Mouse (Mus musculus) hindbrain, embryonic 15.5 days (tissue): Measurements from ENCODE around the gene Fam241b. TPM values are rescaled to one million over a fixed set of nuclear protein-coding genes. Genes with fewer than 3 reads are reported as not detected.

Experiments used
- ATAC-seq: fragments of 200-750 bp; cut with Nextera tagmentation; 2 replicates; pipeline ENCODE4 v1.8.0; 2017; ENCODE audit warnings: low read depth, moderate number of reproducible peaks, moderate TSS enrichment; ENCODE audit not compliant: low FRiP score
- H3K27ac ChIP-seq: fragments of 300-500 bp; sonication (generic); replicated peaks from 2 replicates; pipeline ENCODE4 v1.5.1; 2015; ENCODE audit warnings: mild to moderate bottlenecking, inconsistent platforms
- H3K27me3 ChIP-seq: fragments of 300-500 bp; sonication (generic); 2 replicates; pipeline ENCODE4 v1.6.1; 2015; ENCODE audit warnings: control low read depth, inconsistent platforms
- H3K36me3 ChIP-seq: fragments of 300-500 bp; sonication (generic); 2 replicates; pipeline ENCODE4 v1.6.1; 2015; ENCODE audit warnings: control low read depth, inconsistent platforms
- H3K4me1 ChIP-seq: fragments of 300-500 bp; sonication (generic); replicated peaks from 2 replicates; pipeline ENCODE4 v1.6.1; 2015; ENCODE audit warnings: control low read depth, inconsistent platforms
- H3K4me2 ChIP-seq: fragments of 300-500 bp; sonication (generic); 2 replicates; pipeline ENCODE4 v1.6.1; 2015; ENCODE audit warnings: moderate library complexity, mild to moderate bottlenecking, inconsistent platforms
- H3K4me3 ChIP-seq: fragments of 300-500 bp; sonication (generic); 2 replicates; pipeline ENCODE4 v1.5.1; 2015; ENCODE audit warnings: mild to moderate bottlenecking, inconsistent platforms
- H3K9ac ChIP-seq: fragments of 300-500 bp; sonication (generic); 2 replicates; pipeline ENCODE4 v1.6.1; 2015; ENCODE audit warnings: inconsistent platforms
- H3K9me3 ChIP-seq: fragments of 300-500 bp; sonication (generic); 2 replicates; pipeline ENCODE4 v1.6.1; 2016; ENCODE audit warnings: control low read depth, inconsistent platforms
- WGBS: fragments of 180-500 bp; shearing (Covaris S2); methylation state at CpG from one replicate; pipeline ENCODE4 v1.1.7; 2015; 5-methylcytosine and 5-hydroxymethylcytosine counted together
- polyA plus RNA-seq: library from polyadenylated mRNA; unstranded; fragments of >200 nt; fragmentation: Nextera tagmentation; extraction: Ambion mirVana; gene quantifications from 2 replicates; pipeline ENCODE4 v1.2.1, GENCODE M21; 2015

Gene Fam241b
- polyA plus RNA-seq, 1 experiment from 2014 or later, result 161 TPM

- no peaks in the 10 kb centered on the region for H3K9me3 ChIP-seq
- H3K4me3 ChIP-seq, result no peak overlapping the region
- peaks cover 21% of the 10 kb centered on the region for H3K4me1 ChIP-seq
- no peak for ATAC-seq
- H3K4me2 ChIP-seq, result no peak overlapping the region
- no peaks in the 10 kb centered on the region for H3K27me3 ChIP-seq
- H3K27ac ChIP-seq, result no peak overlapping the region
- 30% methylated on average over 14 of the region's 14 CpGs for WGBS
- no peaks in the 10 kb centered on the region for H3K36me3 ChIP-seq
- H3K9ac ChIP-seq, result no peak overlapping the region
These were observed 82.6 kb downstream of the Fam241b start for GRCm38 (mm10) chr10:62060969-62061678.

- Histone ChIP-seq H3K9ac (no peak overlapping the region), H3K9me3 (no peaks in the 10 kb centered on the region), H3K4me3 (no peak overlapping the region), H3K36me3 (no peaks in the 10 kb centered on the region), H3K27ac (no peak overlapping the region), H3K27me3 (no peaks in the 10 kb centered on the region), H3K4me2 (no peak overlapping the region), H3K4me1 (peaks cover 21% of the 10 kb centered on the region)
- no peak for ATAC-seq
- 58% methylated on average over 16 of the region's 16 CpGs for WGBS
These were observed 83.4 kb downstream of the Fam241b start for GRCm38 (mm10) chr10:62060224-62060913.

- H3K9me3 ChIP-seq, result no peaks in the 10 kb centered on the region
- no peaks in the 10 kb centered on the region for H3K36me3 ChIP-seq
- no peak overlapping the region for H3K27ac ChIP-seq
- H3K4me1 ChIP-seq, result peaks cover 21% of the 10 kb centered on the region
- no peak overlapping the region for H3K4me3 ChIP-seq
- 49% methylated on average over 13 of the region's 13 CpGs for WGBS
- H3K27me3 ChIP-seq, result no peaks in the 10 kb centered on the region
- no peak overlapping the region for H3K4me2 ChIP-seq
- ATAC-seq, result no peak
- H3K9ac ChIP-seq, result no peak overlapping the region
These were observed 85.0 kb downstream of the Fam241b start for GRCm38 (mm10) chr10:62058508-62059375.

Other genes starting within 250 kb of the Fam241b start
- gene Col13a1, start 164.8 kb downstream of the Fam241b start, polyA plus RNA-seq, result 2.5 and 3.1 TPM in 2 replicates
- gene Neurog3, start 10.8 kb downstream of the Fam241b start, polyA plus RNA-seq, result not detected in 2 replicates
- gene Tspan15, start 87.3 kb upstream of the Fam241b start, polyA plus RNA-seq, result 19.9 and 22.2 TPM in 2 replicates
- 0.07 TPM in 1 of 2 replicates, not detected in the other for gene Tacr2, start 108.5 kb upstream of the Fam241b start, polyA plus RNA-seq
- 128 and 140 TPM in 2 replicates for gene Hk1, start 236.0 kb upstream of the Fam241b start, polyA plus RNA-seq